Mouse (Mus musculus) ES-E14 (cell line): ENCODE results near the gene Mcm6. TPM values are rescaled to one million over a fixed set of nuclear protein-coding genes. Genes with fewer than 3 reads are reported as not detected.

Experiments
- DNase-seq: peaks from one replicate; pipeline ENCODE4 v3.0.0-alpha.2; 2013; ENCODE audit warnings: low read depth, low spot score
- H3K27ac ChIP-seq: 2 replicates; pipeline ENCODE4 v1.5.1; 2012; ENCODE audit warnings: low read depth, mild to moderate bottlenecking, low read length, moderate library complexity, mixed read lengths; ENCODE audit not compliant: poor library complexity, insufficient read depth, severe bottlenecking
- H3K36me3 ChIP-seq: 2 replicates; pipeline ENCODE4 v1.6.1; 2012; ENCODE audit warnings: mild to moderate bottlenecking, low read length, moderate library complexity, mixed read lengths; ENCODE audit not compliant: control insufficient read depth, poor library complexity, insufficient read depth, severe bottlenecking
- H3K4me1 ChIP-seq, 2 experiments: fragments of 150-350 bp in 1 of 2; sonication (generic) in 1 of 2; 2 replicates each; pipeline ENCODE4 v1.6.1; 2012; ENCODE audit warnings: low read length in 2 of 2, mild to moderate bottlenecking in 1 of 2, mixed read lengths in 1 of 2; ENCODE audit not compliant: control insufficient read depth in 2 of 2, insufficient read depth in 2 of 2, poor library complexity in 1 of 2
- H3K4me3 ChIP-seq, 2 experiments: fragments of 150-350 bp in 1 of 2; sonication (generic) in 1 of 2; 2 replicates each; pipeline ENCODE4 v1.5.1; 2012; ENCODE audit warnings: low read length in 2 of 2, low read depth in 1 of 2, mild to moderate bottlenecking in 1 of 2, mixed read lengths in 1 of 2; ENCODE audit not compliant: insufficient read depth in 1 of 2, poor library complexity in 1 of 2, severe bottlenecking in 1 of 2
- H3K9ac ChIP-seq: 2 replicates; pipeline ENCODE4 v1.6.1; 2012; ENCODE audit warnings: low read depth, mild to moderate bottlenecking, low read length, mixed read lengths; ENCODE audit not compliant: poor library complexity, insufficient read depth, severe bottlenecking
- H3K9me3 ChIP-seq: fragments of 150-350 bp; sonication (generic); 2 replicates; pipeline ENCODE4 v1.6.1; 2012; ENCODE audit warnings: low read depth, mild to moderate bottlenecking, low read length; ENCODE audit not compliant: control insufficient read depth, insufficient read depth
- CHD2 ChIP-seq: IDR thresholded peaks from 2 replicates; pipeline ENCODE4 v1.6.1; 2014; ENCODE audit warnings: mild to moderate bottlenecking, low read depth, low read length, inconsistent platforms
- HCFC1 ChIP-seq: IDR thresholded peaks from 2 replicates; pipeline ENCODE4 v1.6.1; 2012; ENCODE audit warnings: low read length, inconsistent platforms, borderline replicate concordance; ENCODE audit not compliant: insufficient read depth
- MAFK ChIP-seq: IDR thresholded peaks from 2 replicates; pipeline ENCODE4 v1.6.1; 2014; ENCODE audit warnings: mild to moderate bottlenecking, low read depth, low read length, inconsistent platforms; ENCODE audit not compliant: insufficient read depth
- ZC3H11A ChIP-seq: IDR thresholded peaks from 2 replicates; pipeline ENCODE4 v1.6.1; 2012; ENCODE audit warnings: low read depth, mild to moderate bottlenecking, inconsistent platforms, low read length, borderline replicate concordance
- ZNF384 ChIP-seq: IDR thresholded peaks from 2 replicates; pipeline ENCODE4 v1.6.1; 2012; ENCODE audit warnings: low read depth, low read length, inconsistent platforms
- in situ Hi-C, 2 experiments: fragments of 600-800 bp; cut with MboI; formaldehyde crosslinking; loops; one replicate each; pipeline ENCODE4 v1.15.1; 2025; ENCODE audit warnings: low sequenced_read_pairs in 2 of 2, inconsistent platforms in 1 of 2; ENCODE audit not compliant: unreplicated experiment in 2 of 2
- total RNA-seq: library from RNA; depleted of rRNA; stranded (reverse); fragments of 300-350 nt; gene quantifications from 2 replicates; pipeline ENCODE4 v1.2.3, GENCODE M21; 2012; rRNA removed

The Mcm6 gene
- 134 and 172 TPM in 2 replicates for total RNA-seq

- in situ Hi-C loops: no loop called here
- TF ChIP-seq ZNF384: peak; percentile 54; the same call in 1 of the 2 replicates
- no peak for TF ChIP-seq HCFC1
- Histone ChIP-seq H3K36me3 (peaks cover 22% of the 10 kb centered on the region), H3K4me1 (peaks cover 0 to 2% of the 10 kb centered on the region in 2 experiments; a peak in 1 of 4 replicates), H3K4me3 (peak within 1 kb of the TSS; percentile 96), H3K9me3 (no peaks in the 10 kb centered on the region), H3K27ac (peak within 1 kb of the TSS; percentile 79), H3K9ac (peak within 1 kb of the TSS; percentile 98)
- DNase-seq: peak; percentile 95
Measured at GRCm38 (mm10) chr1:128359554-128360376, at the start of gene Mcm6. Mcm6 (minus strand) TSS chr1:128359664.

DNA sequence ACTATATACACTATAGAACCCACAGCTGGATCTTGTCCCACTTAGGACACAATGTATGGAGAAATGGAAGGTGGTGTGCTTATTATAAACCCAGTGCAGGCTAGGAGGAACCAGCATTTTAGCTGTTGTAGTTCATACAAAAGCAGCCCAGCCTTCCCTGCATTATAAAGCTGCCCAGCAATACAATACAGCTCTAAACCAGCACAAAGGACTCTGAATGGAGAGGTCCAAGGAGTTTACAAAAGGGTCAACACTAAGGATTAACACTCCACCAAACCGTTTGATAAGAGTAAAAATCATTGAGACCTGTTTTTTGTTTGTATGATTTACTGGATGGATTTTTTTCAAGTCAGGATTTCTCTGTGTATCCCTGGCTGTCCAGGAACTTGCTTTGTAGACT is 47.4 kb upstream of the Mcm6 start:
- no peak for TF ChIP-seq HCFC1
- TF ChIP-seq ZNF384: no peak
- no peak for TF ChIP-seq MAFK
- no peak for TF ChIP-seq ZC3H11A
- TF ChIP-seq CHD2: no peak
- no peak overlapping the region for H3K9ac ChIP-seq
- H3K4me1 ChIP-seq: peaks cover 2% of the 10 kb centered on the region in 2 experiments; a peak in 2 of 4 replicates
- no peak overlapping the region for H3K27ac ChIP-seq
- no peaks in the 10 kb centered on the region for H3K9me3 ChIP-seq
- H3K4me3 ChIP-seq: no peak overlapping the region
- H3K36me3 ChIP-seq: peaks cover 6% of the 10 kb centered on the region
- DNase-seq: no peak
- in situ Hi-C loops: no loop called here

GRCm38 (mm10) chr1:128405675-128406074 is 46.2 kb upstream of the Mcm6 start:
- TF ChIP-seq HCFC1 (no peak), MAFK (no peak), ZC3H11A (no peak), CHD2 (no peak), ZNF384 (no peak)
- Histone ChIP-seq H3K9ac (no peak overlapping the region), H3K4me1 (peaks cover 2 to 5% of the 10 kb centered on the region in 2 experiments; a peak in 3 of 4 replicates), H3K36me3 (peaks cover 6% of the 10 kb centered on the region), H3K4me3 (no peak overlapping the region), H3K27ac (no peak overlapping the region), H3K9me3 (no peaks in the 10 kb centered on the region)
- no peak for DNase-seq
- in situ Hi-C loops: no loop called here

GRCm38 (mm10) chr1:128405041-128405481 is 45.6 kb upstream of the Mcm6 start:
- no peak for DNase-seq
- peaks cover 2 to 9% of the 10 kb centered on the region in 2 experiments for H3K4me1 ChIP-seq
- in situ Hi-C loops: no loop called here
- H3K9me3 ChIP-seq: no peaks in the 10 kb centered on the region
- TF ChIP-seq MAFK (no peak), HCFC1 (no peak), ZNF384 (no peak), ZC3H11A (no peak)
- H3K4me3 ChIP-seq: no peak overlapping the region
- H3K27ac ChIP-seq: no peak overlapping the region
- no peak overlapping the region for H3K9ac ChIP-seq
- peaks cover 6% of the 10 kb centered on the region for H3K36me3 ChIP-seq
